Mouse (Mus musculus): ENCODE measurements around the gene Emc10. TPM values are rescaled to one million over a fixed set of nuclear protein-coding genes. Genes with fewer than 3 reads are reported as not detected.

The Emc10 gene
- total RNA-seq, 1 experiment = 64.2 TPM

DNA sequence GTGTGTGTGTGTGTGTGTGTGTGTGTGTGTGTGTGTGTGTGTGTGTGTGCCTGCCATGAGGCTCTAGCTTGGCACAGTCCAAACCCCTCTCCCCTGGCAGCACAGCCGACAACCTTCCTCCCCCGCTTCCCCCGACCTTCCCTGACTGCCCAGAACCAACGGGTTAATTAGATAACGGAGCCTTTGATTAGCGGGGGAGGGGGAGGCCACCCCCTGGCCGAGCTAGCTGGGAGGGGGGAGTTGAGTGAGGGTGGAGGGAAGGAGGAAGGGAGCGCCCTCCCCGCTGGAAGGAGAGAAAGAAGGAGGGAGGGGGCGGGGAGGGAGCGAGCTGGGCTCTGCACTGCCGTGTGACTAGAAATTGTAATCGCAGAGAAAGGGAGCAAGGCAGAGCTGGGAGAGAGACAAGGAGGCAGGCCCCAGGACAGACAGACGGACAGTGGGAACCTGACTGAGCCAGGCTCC, 54.6 kb downstream of the Emc10 start:
- Histone ChIP-seq H3K9ac (ENCODE audit: insufficient read depth, low read depth, low read length, poor library complexity, severe bottlenecking) (no peak overlapping the region), H3K4me1 (ENCODE audit: control insufficient read depth in 2 of 2, insufficient read depth in 2 of 2, low read length in 2 of 2, poor library complexity in 1 of 2) (peaks cover 1 to 28% of the 10 kb centered on the region in 2 experiments; a peak in 2 of 4 replicates), H3K9me3 (ENCODE audit: control insufficient read depth, insufficient read depth, low read depth, low read length) (no peaks in the 10 kb centered on the region), H3K27ac (ENCODE audit: insufficient read depth, low read depth, low read length, poor library complexity, severe bottlenecking) (no peak overlapping the region), H3K36me3 (ENCODE audit: control insufficient read depth, insufficient read depth, low read length, poor library complexity, severe bottlenecking) (no peaks in the 10 kb centered on the region), H3K4me3 (ENCODE audit: insufficient read depth in 1 of 2, low read depth in 1 of 2, low read length in 2 of 2, poor library complexity in 1 of 2, severe bottlenecking in 1 of 2) (no peak overlapping the region)
- DNase-seq (ENCODE audit: low read depth, low spot score) = no peak
- in situ Hi-C loops (cut with MboI; ENCODE audit: low sequenced_read_pairs in 2 of 2, unreplicated experiment in 2 of 2) = loop anchor here in 1 of 2 experiments (25.0 kb wide), 1 partner anchor 179 kb away; the partner anchor contains the start of genes Acp4 and Gm15517
- TF ChIP-seq MAFK (IDR thresholded peaks at IDR 0.05; ENCODE audit: insufficient read depth, low read depth, low read length) (no peak), ZC3H11A (IDR thresholded peaks at IDR 0.05; ENCODE audit: borderline replicate concordance, low read depth, low read length) (no peak), CHD2 (IDR thresholded peaks at IDR 0.05; ENCODE audit: low read depth, low read length) (no peak), HCFC1 (IDR thresholded peaks at IDR 0.05; ENCODE audit: borderline replicate concordance, insufficient read depth, low read length) (no peak), ZNF384 (IDR thresholded peaks at IDR 0.05; ENCODE audit: low read depth, low read length) (no peak)

DNA sequence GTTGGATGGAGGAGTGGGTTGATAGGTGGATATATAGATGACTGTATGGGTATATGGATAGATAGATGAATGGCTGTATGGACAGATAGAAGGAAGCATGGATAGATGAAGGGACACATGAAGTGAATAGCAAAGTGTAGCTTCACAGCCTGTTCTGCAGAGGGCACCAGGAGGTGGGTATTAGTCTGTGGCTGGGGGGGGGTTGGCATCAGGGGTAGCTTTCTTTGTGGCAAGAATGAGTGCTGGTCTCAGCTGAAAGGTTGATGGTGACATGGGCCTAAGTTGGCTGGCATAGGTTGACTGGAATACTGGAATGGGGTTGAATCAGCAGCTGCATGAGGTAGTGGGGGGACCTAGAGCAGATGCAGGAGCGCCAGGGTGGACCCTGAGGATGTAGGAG, 55.1 kb downstream of the Emc10 start:
- no peaks in the 10 kb centered on the region for H3K36me3 ChIP-seq (ENCODE audit: control insufficient read depth, insufficient read depth, low read length, poor library complexity, severe bottlenecking)
- DNase-seq (ENCODE audit: low read depth, low spot score) = no peak
- in situ Hi-C loops (cut with MboI; ENCODE audit: low sequenced_read_pairs in 2 of 2, unreplicated experiment in 2 of 2) = loop anchor here in 1 of 2 experiments (25.0 kb wide), 1 partner anchor 179 kb away; the partner anchor contains the start of genes Acp4 and Gm15517
- TF ChIP-seq ZC3H11A (IDR thresholded peaks at IDR 0.05; ENCODE audit: borderline replicate concordance, low read depth, low read length) (no peak), MAFK (IDR thresholded peaks at IDR 0.05; ENCODE audit: insufficient read depth, low read depth, low read length) (no peak), ZNF384 (IDR thresholded peaks at IDR 0.05; ENCODE audit: low read depth, low read length) (no peak), HCFC1 (IDR thresholded peaks at IDR 0.05; ENCODE audit: borderline replicate concordance, insufficient read depth, low read length) (no peak)
- no peak overlapping the region for H3K27ac ChIP-seq (ENCODE audit: insufficient read depth, low read depth, low read length, poor library complexity, severe bottlenecking)
- H3K9me3 ChIP-seq (ENCODE audit: control insufficient read depth, insufficient read depth, low read depth, low read length) = no peaks in the 10 kb centered on the region
- no peak overlapping the region for H3K4me3 ChIP-seq (ENCODE audit: insufficient read depth in 1 of 2, low read depth in 1 of 2, low read length in 2 of 2, poor library complexity in 1 of 2, severe bottlenecking in 1 of 2)
- peaks cover 1 to 28% of the 10 kb centered on the region in 2 experiments; a peak in 2 of 4 replicates for H3K4me1 ChIP-seq (ENCODE audit: control insufficient read depth in 2 of 2, insufficient read depth in 2 of 2, low read length in 2 of 2, poor library complexity in 1 of 2)
- H3K9ac ChIP-seq (ENCODE audit: insufficient read depth, low read depth, low read length, poor library complexity, severe bottlenecking) = no peak overlapping the region

DNA sequence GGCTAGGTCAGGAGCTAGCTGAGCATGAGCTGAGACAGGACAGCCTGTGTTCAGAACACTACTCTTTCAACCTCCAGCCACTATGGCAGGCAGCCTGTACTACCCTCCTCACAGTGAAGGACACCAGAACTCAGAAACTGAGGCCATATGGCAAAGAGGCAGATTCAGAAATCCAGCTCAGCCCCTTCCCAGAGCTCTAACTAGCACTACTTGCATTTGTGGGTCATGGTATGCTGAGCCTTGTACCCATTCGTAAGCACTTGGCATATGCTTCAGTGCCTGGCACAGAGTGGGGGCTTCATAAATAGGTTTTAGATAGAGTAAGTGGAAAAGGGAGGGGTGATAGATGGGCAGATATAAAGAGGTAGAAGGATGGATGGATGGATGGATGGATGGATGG, 55.9 kb downstream of the Emc10 start:
- Histone ChIP-seq H3K4me1 (ENCODE audit: control insufficient read depth in 2 of 2, insufficient read depth in 2 of 2, low read length in 2 of 2, poor library complexity in 1 of 2) (peaks cover 1 to 27% of the 10 kb centered on the region in 2 experiments; a peak in 2 of 4 replicates), H3K27ac (ENCODE audit: insufficient read depth, low read depth, low read length, poor library complexity, severe bottlenecking) (no peak overlapping the region), H3K4me3 (ENCODE audit: insufficient read depth in 1 of 2, low read depth in 1 of 2, low read length in 2 of 2, poor library complexity in 1 of 2, severe bottlenecking in 1 of 2) (no peak overlapping the region), H3K9me3 (ENCODE audit: control insufficient read depth, insufficient read depth, low read depth, low read length) (no peaks in the 10 kb centered on the region), H3K9ac (ENCODE audit: insufficient read depth, low read depth, low read length, poor library complexity, severe bottlenecking) (no peak overlapping the region), H3K36me3 (ENCODE audit: control insufficient read depth, insufficient read depth, low read length, poor library complexity, severe bottlenecking) (no peaks in the 10 kb centered on the region)
- no peak for DNase-seq (ENCODE audit: low read depth, low spot score)
- in situ Hi-C loops (cut with MboI; ENCODE audit: low sequenced_read_pairs in 2 of 2, unreplicated experiment in 2 of 2) = loop anchor here in 1 of 2 experiments (25.0 kb wide), 1 partner anchor 178 kb away; the partner anchor contains the start of genes Acp4 and Gm15517
- no peak for TF ChIP-seq MAFK (IDR thresholded peaks at IDR 0.05; ENCODE audit: insufficient read depth, low read depth, low read length)
- no peak for TF ChIP-seq HCFC1 (IDR thresholded peaks at IDR 0.05; ENCODE audit: borderline replicate concordance, insufficient read depth, low read length)
- no peak for TF ChIP-seq ZNF384 (IDR thresholded peaks at IDR 0.05; ENCODE audit: low read depth, low read length)
- TF ChIP-seq CHD2 (IDR thresholded peaks at IDR 0.05; ENCODE audit: low read depth, low read length) = no peak
- TF ChIP-seq ZC3H11A (IDR thresholded peaks at IDR 0.05; ENCODE audit: borderline replicate concordance, low read depth, low read length) = no peak

Other genes with a start within 250 kb of the Emc10 start
- 0.42 and 0.58 TPM in 2 replicates for gene 1700028J19Rik, start 249.8 kb downstream of the Emc10 start, total RNA-seq (2012; rRNA removed)
- 127 and 194 TPM in 2 replicates for gene 2410002F23Rik, start 249.8 kb downstream of the Emc10 start, total RNA-seq (2012; rRNA removed)
- 0.18 and 0.58 TPM in 2 replicates for gene Acp4, start 239.2 kb downstream of the Emc10 start, total RNA-seq (2012; rRNA removed)
- gene Gm15517, start 235.1 kb downstream of the Emc10 start, total RNA-seq (2012; rRNA removed) = 1.4 TPM in 1 of 2 replicates, not detected in the other
- 2.2 TPM in 2 replicates for gene Clec11a, start 189.6 kb downstream of the Emc10 start, total RNA-seq (2012; rRNA removed)
- 1.0 and 1.5 TPM in 2 replicates for gene Shank1, start 186.3 kb downstream of the Emc10 start, total RNA-seq (2012; rRNA removed)
- 5.8 and 8.0 TPM in 2 replicates for gene Syt3, start 112.4 kb downstream of the Emc10 start, total RNA-seq (2012; rRNA removed)
- 1.4 and 4.8 TPM in 2 replicates for gene 1700008O03Rik, start 110.7 kb downstream of the Emc10 start, total RNA-seq (2012; rRNA removed)
- 0.18 TPM in 1 of 2 replicates, not detected in the other for gene Lrrc4b, start 67.5 kb downstream of the Emc10 start, total RNA-seq (2012; rRNA removed)
- not detected in 2 replicates for gene Aspdh, start 31.1 kb downstream of the Emc10 start, total RNA-seq (2012; rRNA removed)
- gene Josd2, start 28.5 kb downstream of the Emc10 start, total RNA-seq (2012; rRNA removed) = 18.6 and 18.9 TPM in 2 replicates
- 3.4 and 4.2 TPM in 2 replicates for gene Fam71e1, start 52 bp upstream of the Emc10 start, total RNA-seq (2012; rRNA removed)
- 0.80 and 1.6 TPM in 2 replicates for gene Mybpc2, start 28.1 kb upstream of the Emc10 start, total RNA-seq (2012; rRNA removed)
- gene Spib, start 35.5 kb upstream of the Emc10 start, total RNA-seq (2012; rRNA removed) = 0.67 and 0.90 TPM in 2 replicates
- 108 and 156 TPM in 2 replicates for gene Pold1, start 52.3 kb upstream of the Emc10 start, total RNA-seq (2012; rRNA removed)
- gene Nr1h2, start 57.4 kb upstream of the Emc10 start, total RNA-seq (2012; rRNA removed) = 78.5 and 144 TPM in 2 replicates
- gene Napsa, start 75.9 kb upstream of the Emc10 start, total RNA-seq (2012; rRNA removed) = 13.7 and 52.5 TPM in 2 replicates
- gene Kcnc3, start 94.1 kb upstream of the Emc10 start, total RNA-seq (2012; rRNA removed) = 9.5 and 12.4 TPM in 2 replicates
- 7.0 and 9.8 TPM in 2 replicates for gene Myh14, start 174.3 kb upstream of the Emc10 start, total RNA-seq (2012; rRNA removed)
- gene Izumo2, start 212.2 kb upstream of the Emc10 start, total RNA-seq (2012; rRNA removed) = 0.40 and 0.79 TPM in 2 replicates